Mouse (Mus musculus) CH12.LX (cell line): ENCODE measurements around the gene Chrdl2.

Experiments
- CTCF ChIP-seq, 2 experiments: IDR thresholded peaks in 1 of 2; conservative IDR thresholded peaks in 1 of 2; 2 replicates each; pipeline ENCODE4 v1.5.1; 2011 to 2012; ENCODE audit warnings: low read depth in 2 of 2, low read length in 2 of 2, improper control_type of control experiment in 1 of 2, inconsistent platforms in 1 of 2, mild to moderate bottlenecking in 1 of 2, moderate library complexity in 1 of 2
- ETS1 ChIP-seq: conservative IDR thresholded peaks from 2 replicates; pipeline ENCODE4 v1.6.1; 2012; ENCODE audit warnings: low read depth, mild to moderate bottlenecking, inconsistent platforms, low read length, improper control_type of control experiment, moderate library complexity
- KAT2A ChIP-seq: IDR thresholded peaks from 2 replicates; pipeline ENCODE4 v1.6.1; 2012; ENCODE audit warnings: low read length, improper control_type of control experiment, inconsistent platforms; ENCODE audit not compliant: insufficient replicate concordance
- MAX ChIP-seq: IDR thresholded peaks from 2 replicates; pipeline ENCODE4 v1.6.1; 2011; ENCODE audit warnings: low read length, improper control_type of control experiment
- POLR2A ChIP-seq: IDR thresholded peaks from 2 replicates; pipeline ENCODE4 v1.6.1; 2011; ENCODE audit warnings: low read depth, mild to moderate bottlenecking, improper control_type of control experiment, low read length
- POLR2AphosphoS2 ChIP-seq: IDR thresholded peaks from 2 replicates; pipeline ENCODE4 v1.6.1; 2011; ENCODE audit warnings: low read depth, low read length, improper control_type of control experiment
- UBTF ChIP-seq: IDR thresholded peaks from 2 replicates; pipeline ENCODE4 v1.6.1; 2012; ENCODE audit warnings: low read depth, mild to moderate bottlenecking, inconsistent platforms, low read length, improper control_type of control experiment, moderate library complexity
- USF1 ChIP-seq: IDR thresholded peaks from 2 replicates; pipeline ENCODE4 v1.6.1; 2014; ENCODE audit warnings: low read depth, mild to moderate bottlenecking, inconsistent platforms, low read length, improper control_type of control experiment
- USF2 ChIP-seq: conservative IDR thresholded peaks from 2 replicates; pipeline ENCODE4 v1.6.1; 2011; ENCODE audit warnings: low read depth, low read length, improper control_type of control experiment

DNA sequence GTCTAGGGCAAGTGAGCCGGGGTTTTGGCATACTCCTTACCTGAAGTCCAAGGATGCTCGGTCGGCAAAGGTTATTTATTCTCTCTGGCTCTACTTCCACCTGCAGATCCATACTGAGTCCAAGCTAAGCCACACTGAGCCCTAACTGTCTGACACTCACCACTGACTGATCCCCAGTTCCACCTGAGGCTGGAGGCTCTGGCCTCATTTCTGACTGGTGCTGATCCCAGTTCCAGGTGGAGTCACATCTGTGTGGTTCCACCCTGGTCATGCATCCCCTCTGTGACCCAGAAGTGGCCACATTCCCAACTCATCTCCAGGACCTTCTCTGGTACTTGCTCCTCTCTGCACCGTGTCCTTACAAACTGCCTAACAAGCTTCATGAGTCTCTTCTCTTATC, 2.8 kb downstream of the Chrdl2 start:
- TF ChIP-seq UBTF (no peak), POLR2A (no peak), USF1 (no peak), USF2 (no peak), ETS1 (no peak), MAX (no peak), CTCF (conservative IDR thresholded peaks at IDR 0.05 in 1 of 2, IDR thresholded peaks at IDR 0.05 in 1 of 2; ENCODE audit: low read depth in 2 of 2, low read length in 2 of 2) (no peak), POLR2AphosphoS2 (no peak), KAT2A (no peak)
